Mouse (Mus musculus) cerebellum, adult 11 months (tissue): ENCODE measurements around the gene Aurkb.

Experiments
- DNase-seq: peaks from one replicate; pipeline ENCODE4 v3.0.0; 2022

Aurkb gene

DNA sequence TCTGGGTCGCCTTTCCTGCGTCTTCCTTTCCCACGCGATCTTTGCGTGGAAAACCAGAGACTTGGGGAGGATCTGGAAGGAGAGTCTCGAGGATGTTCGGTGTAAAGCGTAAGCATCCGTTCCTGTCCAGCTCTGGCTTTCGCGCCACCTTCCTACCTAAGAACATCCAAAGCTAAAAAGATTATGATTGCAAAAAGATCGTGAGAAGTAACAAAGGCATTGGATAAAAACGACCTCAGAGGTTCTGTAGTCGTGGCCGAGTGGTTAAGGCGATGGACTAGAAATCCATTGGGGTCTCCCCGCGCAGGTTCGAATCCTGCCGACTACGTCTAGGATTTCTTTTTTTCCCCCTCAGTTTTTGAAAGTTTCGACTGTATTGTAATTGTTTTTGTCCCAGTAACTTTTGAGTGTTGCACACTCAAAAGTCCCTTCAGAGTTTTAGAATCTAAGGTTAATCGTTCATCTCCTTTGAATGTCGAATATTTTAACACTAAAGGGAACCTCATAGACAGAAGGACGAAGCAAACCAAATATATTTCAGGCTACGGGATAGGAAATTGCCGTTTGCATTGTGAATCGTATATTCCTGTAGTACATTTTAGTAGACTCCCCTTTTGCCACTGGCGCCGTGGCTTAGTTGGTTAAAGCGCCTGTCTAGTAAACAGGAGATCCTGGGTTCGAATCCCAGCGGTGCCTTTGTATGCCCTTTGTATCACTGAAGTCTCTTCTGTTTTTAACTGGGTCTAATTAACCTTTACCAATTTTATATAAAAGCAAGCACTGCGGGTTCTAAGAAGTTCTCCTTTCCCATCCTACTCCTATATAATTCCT is 8.0 kb upstream of the Aurkb start:
- DNase-seq, result peak; percentile 82

DNA sequence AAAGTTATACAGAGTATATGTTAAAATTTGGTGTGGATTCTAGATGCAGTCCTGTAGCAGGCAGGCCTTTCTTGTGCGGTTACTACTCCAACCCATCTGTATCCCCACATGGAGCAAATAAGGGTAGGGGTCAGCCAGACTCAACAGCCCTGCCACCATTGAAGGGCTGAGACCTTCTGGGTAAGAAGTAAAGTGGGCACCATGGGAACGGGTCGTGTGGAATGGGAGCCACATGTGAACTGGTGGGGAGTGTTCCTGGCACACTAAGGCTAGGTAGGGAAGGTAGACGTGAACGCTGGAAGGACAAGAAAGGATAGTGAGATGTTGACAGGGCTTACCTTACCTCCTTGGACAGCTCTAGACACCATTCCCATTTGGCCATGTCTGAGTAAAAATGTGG is 7.3 kb upstream of the Aurkb start:
- DNase-seq, result no peak

DNA sequence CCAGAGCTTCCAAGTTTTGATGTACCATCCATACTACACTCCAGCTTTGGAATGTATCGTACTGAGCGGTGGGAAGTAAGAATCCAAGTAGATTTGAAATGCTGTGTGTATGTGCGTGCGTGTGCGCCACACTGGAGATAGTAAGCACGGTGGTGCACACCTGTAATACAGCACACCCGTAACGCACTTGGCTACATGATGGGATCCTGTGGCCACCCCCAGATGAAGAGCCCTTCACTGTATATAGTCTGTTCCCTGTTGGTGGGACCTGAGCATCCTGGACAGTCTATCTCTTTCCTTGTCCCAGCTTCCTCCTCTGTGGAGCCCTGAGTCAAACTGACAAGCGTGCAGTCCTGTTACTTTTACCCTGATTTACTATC is 938 bp downstream of the Aurkb start:
- DNase-seq, result no peak

DNA sequence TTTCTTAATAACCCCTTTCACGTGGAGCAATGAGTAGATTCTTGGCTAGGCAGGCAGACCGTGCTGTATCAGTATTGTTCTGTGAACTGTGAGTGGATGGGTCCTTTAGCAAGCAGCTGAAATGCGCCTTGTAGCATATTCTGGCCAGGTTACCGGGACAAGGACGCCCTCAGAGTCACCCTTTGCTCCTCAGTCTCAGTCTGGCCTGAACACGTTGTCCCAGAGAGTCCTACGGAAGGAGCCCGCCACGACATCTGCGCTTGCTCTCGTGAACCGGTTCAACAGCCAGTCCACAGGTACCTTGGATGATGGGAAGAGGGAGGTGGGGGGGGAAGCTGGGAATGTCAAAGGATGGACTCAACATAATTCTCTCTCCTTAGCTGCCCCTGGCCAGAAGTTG is 2.1 kb downstream of the Aurkb start:
- no peak for DNase-seq

DNA sequence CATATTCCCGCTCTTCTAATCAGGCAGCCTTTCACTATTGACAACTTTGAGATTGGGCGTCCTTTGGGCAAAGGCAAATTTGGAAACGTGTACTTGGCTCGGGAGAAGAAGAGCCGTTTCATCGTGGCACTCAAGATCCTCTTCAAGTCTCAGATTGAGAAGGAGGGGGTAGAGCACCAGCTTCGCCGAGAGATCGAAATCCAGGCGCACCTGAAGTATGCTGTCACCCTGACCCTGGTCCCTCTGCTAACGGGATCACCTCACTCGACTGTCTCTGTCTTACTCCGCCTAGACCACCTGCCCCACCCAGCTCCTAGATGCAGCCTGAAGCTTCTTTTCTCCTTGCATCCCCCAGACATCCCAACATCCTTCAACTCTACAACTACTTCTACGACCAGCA is 2.7 kb downstream of the Aurkb start:
- no peak for DNase-seq

DNA sequence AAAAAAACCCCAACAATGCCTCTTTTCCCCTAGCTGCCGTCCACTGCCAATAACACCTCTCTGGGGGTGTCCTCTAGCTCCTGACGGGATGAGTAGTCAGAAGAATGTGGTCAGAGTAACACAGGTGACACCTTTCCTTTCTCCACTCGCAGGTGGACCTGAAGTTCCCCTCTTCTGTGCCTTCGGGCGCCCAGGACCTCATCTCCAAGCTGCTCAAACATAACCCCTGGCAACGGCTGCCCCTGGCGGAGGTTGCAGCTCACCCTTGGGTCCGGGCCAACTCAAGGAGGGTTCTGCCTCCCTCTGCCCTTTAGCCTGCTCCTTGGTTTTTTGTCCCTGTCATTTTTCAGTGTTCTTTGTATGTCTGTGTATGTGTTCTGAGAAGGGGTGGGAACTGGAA is 5.3 kb downstream of the Aurkb start:
- DNase-seq, result no peak

DNA sequence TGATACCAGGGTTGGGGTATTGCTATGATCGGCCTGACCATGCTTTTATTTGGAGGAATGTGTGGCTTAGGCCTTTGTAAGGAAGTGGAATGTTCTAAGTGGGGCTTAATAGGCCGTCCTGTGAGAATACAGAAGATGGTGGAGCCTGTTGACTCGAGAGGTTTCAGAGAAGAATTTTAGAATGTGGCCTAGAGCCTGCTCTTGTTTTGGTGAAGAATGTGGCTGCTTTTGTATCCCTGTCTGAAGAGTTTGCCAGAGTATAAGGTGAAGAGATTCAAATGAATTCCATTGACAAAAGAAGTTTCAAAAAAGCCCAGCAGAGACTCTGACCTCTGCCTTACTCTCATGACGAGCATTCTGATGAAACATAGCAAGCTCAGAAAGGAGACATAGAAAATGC is 6.3 kb downstream of the Aurkb start:
- DNase-seq, result no peak

DNA sequence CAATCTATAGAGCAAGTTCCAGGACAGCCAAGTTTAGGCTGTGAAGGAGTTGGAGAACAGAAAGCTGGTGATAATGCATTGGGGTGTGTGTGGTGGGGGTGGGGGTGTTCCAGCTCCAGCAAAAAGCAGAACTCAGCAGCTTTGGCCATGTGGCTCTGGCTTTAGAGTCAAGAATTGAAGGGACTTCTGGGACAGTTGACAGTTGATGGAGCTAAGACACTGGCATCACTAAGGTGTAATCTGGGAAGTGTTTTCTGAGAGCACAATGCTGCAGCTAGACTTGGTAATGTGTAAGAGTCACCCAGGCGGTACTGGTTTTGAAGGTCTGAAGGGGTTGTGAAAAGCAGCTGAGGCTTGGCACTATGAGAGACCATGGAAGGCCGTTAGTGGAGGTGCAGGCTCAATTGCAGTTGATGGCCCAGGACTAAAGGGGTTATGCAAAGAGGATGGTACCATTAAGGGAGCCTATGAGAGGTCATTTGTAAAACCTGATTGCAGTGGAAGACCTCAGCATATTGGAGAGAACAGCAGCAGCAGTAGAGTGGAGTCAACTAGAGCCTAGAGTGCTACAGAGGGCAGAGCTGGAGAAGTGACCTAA is 7.5 kb downstream of the Aurkb start:
- DNase-seq, result no peak

DNA sequence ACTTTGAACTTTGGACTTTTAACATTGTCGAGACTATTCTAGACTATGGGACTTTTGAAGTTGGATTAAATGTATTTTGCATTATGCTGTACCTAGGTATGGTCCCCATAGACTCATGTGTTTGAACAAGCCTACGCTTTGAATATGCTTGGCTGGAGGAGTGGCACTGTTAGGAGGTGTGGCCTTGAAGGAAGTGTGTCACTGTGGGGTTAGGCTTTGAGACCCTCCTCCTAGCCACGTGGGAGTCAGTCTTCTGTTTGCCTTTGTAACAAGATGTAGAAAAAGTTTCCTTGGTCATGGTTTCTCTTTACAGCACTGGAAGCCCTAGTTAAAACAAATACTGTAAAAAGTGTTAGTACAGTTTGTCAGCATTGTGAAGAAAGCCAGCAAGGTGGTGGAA is 8.4 kb downstream of the Aurkb start:
- DNase-seq, result no peak

DNA sequence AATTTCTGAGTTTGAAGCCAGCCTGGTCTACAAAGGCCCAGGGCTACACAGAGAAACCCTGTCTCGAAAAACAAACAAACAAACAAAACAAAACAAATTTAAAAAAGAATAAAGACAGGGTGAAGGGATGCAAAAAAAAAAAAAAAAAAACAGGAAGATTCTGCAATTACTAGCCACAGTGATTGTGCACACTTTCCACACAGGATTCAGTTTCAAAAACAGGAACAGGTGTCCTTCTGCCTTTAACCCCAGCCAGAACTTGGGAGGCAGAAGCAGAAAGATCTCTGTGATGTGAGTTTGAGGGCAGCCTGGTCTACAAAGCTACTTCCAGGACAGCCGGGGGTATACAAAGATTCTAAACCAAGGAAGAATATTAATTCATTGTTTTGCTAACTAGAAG is 12.8 kb downstream of the Aurkb start:
- DNase-seq, result no peak

DNA sequence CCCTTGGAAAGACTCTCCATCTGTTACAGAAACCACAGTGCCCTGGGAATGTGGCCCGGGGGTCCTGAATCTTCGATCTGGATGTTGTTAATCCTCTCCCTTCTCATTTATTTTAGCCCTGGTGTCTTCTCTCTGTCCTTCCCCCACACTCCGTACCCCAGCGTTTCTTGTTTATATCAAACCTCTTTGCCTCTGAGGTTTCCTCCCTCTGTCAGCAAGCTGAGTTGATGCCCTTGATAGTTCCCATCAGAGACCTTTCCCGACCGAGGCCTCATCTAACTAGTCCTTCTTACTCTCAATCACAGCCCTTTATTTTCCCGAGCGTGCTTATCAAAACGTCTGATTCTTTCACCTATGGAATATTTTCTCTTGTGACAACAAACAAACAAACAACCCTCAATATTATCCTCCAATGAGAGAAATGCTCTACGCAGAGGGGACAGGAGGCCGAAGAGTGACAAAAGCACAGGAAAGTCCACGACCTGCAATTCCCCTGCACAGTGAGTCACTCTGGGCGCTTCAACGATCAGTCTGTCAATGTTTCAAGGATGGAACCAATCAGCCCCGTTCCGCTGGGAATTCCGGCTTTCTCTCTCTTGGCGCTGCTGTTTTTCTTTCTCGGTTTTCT is 13.4 kb downstream of the Aurkb start:
- no peak for DNase-seq

DNA sequence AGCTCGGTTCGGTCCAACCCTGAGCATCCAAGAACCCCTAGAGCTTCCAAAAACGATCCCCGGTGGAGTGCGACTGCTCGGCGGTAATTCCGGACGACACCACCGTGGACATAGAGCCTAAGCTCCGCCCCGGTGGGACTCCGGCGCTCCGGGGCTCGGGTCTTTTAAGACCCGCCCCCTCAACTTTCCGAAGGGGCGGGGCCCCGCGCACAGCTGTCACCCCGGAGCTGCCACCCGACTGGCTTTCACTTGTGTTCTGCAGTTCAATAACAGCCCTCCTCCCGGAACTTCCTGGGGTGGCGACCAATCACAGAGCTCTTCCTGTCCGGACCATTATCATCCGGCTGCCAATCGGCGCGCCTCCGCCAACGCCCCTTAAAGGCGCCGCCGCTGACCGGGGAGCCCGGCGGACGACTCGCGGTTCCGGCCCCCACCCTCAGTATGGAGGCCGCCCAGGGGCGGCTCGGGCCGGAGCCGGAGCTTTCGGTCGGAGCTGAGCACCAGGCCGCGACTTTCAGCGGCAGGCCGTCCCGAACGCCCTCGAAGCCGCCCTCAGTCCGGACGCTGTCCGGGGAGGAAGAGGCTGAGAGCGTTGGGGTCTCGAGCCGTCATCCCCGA is 14.0 kb downstream of the Aurkb start, which contains the start of gene Borcs6:
Gene Borcs6, plus strand, starts transcription at position 361 of the 618 bp plus-strand sequence.
- DNase-seq, result peak; percentile 95

DNA sequence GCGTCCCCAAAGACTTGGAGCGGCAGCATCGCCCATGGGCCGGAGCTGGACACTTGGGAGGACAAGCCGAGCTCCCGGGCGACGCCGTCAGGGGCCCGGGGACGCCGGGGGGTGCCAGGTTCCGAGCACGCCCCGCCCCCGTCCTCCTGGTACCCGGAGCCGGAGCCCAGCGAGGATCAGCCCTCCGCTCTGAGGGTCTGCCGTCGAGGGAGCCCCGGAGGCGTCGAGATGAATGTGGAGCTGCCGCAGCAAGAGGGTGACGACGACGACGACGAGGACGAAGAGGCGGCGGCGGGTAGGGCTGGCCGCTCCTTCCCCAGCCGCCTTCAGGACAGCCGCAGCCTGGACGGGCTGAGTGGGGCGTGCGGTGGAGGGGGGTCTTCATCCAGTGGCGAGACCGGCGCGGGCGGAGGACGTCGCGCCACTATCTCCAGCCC is 14.5 kb downstream of the Aurkb start:
- DNase-seq, result no peak

DNA sequence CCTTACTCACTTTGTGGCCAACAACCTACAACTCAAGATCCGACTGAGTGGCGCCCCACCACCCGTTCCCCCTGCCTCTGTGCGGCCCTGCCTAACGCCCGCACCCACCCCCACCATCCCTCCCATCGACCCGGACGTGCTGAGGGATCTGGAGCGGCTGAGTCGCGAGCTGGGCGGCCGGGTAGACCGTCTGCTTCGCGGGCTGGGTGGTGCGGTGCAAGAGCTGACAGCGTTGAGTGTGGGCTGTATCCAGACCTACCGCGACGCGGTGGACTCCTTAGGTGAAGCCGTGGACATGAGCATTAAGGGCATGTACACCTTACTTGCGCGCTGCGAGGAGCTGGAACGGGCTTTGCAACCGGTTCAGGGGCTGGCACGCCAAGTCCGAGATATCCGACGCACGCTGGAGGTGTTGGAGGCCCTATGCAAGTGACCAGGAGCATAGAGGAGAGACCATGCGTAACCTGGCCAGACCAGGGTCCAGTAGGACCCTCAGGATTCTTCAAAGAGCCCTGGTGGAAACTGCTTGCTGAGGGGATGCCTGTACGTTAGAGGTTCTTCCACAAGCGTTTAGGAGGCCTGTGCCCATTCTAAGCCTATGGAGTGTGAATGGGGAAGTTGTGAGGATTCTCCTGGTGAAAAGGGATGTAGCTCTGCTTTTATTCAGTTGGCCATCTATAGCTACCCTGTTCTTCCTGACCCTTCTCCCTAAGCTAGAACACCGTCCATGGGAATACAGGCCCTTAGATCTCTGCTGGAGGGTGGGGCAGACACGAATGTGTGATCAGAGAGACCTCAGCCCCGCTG is 15.2 kb downstream of the Aurkb start:
- peak; percentile 48 for DNase-seq

DNA sequence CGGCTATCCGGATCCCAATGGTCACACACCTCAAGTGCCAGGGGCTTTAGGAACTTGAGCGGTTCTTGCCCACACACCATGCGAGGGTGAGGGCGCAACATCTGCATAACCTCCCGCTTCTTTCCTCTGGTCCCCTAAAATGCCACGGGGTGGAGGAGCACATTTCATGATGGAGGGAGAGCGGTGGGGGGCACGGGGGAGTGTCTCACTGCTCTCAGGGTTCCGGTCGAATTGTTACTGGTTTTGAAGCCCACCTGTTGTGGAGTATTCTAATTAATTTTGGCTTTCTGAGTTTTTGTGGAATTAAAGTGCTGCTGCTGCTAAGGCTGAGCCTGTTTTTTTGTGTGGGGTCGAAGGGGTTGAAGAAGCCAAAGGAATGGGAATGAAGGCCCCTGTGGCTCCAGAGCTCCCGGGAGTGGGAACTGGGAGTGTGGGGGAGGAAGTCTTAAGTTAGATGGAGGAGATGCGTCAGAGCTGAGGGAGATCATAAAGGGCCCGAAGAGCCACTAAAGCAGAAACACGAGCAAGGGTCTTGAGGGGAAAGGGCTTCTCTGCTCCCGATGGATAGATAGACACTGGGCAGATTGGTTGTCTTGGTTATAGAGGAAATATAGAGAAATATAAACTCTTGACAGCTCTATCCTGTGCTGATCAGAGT is 15.9 kb downstream of the Aurkb start:
- DNase-seq, result no peak

DNA sequence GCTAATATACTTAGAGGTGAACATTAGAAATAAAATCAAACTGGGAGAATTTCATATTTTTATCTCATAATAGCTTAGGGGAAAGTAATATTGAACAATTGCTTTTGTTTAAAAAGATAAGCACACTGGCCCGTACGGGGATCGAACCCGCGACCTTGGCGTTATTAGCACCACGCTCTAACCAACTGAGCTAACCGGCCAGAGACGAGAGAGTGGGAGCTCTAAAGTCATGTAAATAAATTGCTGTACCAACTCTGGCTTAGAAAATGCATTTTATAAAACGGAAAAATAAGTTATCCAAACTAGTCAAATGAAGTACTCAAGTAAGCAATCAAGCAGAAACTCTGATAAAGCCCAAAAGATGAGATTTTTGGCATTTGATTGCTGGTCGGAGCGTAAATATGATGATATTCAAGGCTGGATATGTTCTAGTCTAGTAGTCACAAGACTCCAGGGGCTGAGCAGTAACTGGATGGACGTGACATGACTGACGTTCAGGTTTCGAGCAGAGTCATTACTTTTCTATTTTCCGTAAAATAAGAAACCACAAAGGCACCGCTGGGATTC is 16.8 kb downstream of the Aurkb start:
- DNase-seq, result peak; percentile 74

DNA sequence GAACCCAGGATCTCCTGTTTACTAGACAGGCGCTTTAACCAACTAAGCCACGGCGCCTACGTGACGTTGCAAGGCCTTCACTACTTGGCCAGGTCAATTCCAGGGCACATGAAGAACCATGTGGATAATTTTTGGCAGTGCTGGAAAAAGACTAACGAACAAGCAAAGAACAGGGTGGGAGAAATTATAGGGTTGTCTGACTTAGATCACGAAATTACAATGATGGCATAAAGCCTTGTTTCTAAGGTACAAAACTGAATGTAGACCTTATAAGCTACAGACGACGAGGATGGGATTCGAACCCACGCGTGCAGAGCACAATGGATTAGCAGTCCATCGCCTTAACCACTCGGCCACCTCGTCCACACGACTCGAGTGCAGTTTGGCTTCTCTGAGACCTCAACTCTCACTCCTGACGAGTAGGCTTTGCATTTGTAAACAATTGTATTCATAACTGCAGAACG is 17.3 kb downstream of the Aurkb start:
- peak; percentile 92 for DNase-seq

DNA sequence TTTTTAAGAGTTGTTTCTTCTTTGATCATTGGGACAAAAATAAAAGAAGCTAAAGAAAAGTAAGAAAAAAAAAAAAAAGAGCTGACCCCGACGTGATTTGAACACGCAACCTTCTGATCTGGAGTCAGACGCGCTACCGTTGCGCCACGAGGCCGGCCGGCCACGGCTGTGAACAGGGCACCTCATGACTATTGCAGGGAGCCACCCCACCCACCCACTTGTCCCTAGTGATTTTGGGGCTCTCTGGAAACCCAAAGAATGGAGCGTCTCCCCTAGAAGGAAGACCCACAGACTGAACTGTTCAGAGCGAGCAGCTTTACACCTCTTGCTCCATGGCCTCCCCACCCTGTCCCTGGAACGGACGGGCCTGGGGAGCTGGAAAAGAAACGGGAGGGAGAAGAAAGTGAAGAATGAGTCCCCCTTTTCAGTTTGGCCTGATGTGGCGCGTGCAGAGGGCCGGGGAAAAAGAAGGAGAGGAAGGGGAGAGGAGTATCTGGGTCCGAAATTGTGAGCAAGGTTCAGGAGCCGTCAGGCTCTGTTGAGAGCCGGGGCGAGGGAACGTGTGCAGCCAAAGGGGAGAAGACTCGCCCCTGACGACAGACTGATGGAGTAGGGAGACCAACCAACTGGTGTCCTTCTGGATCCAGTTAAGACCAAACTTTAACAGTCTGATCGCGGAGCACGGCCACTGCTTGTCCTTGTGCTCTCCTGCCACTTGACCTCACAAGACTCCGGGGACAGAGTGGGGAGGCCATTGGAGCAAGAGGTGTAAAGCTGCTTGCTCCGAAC is 18.2 kb downstream of the Aurkb start:
- DNase-seq, result peak; percentile 67

DNA sequence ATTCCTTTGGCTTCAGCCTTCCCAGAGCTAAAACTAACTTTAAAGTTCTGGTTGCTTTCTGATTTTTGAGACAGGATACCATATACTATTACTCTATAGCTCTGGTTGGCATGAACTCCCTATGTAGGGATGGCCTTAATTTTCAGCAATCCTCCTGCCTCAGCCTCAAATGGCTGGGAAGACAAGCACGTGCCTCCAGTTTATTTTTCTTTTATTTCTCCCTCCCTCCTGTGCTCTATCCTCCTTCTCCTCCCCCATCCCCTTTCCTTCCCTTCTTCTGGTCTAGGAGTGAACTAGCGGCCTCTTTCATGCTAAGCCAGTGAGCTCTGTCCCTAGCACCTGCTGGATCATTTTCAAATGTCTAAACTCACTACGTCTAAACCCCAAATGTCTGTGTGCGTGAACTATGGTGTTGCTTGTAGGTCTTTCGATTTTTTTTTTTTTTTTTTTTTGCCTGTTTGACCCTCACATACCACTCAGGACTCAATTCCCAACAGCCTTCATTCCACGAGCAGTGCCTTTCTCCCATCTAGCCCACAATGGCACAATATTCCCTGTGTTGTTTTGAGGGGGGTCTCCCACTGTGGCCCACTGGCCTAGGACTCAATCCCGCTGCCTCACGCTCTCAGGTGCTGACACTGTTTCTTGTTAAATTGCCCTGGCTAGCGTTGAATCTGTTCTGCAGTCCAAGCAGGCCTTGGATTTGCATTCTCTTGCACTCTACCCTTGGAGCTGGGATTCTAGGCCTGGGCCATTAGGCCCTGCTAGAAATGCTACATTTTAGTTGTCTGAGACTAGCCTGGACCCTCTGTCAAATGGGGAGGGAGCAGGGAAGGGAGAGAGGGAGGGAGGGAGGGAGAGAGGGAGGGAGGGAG is 19.0 kb downstream of the Aurkb start:
- DNase-seq, result no peak

DNA sequence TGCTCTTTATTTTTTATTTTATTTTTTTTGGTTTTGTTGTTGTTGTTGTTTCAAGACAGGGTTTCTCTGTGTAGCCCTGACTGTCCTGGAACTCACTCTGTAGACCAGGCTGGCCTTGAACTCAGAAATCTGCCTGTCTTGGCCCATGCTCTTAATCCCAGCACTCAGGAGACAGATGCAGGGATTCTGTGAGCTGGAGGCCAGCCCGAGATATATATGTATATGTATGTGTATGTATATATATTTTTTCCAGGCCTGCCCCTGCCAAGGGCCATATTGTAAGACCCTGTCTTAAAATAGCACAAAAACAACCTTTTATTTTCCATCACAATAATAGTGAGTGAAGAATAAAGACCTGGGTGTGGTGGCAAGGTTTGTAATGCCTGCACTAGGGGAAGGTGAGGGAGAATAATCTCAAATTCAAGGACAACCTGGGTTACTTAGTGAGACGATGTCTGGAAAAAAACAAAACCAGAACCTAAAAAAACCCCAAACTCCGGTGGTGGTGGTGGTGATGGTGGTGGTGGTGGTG is 20.0 kb downstream of the Aurkb start:
- no peak for DNase-seq
